Mouse (Mus musculus): Measurements from ENCODE around the gene Rpap2. TPM values are rescaled to one million over a fixed set of nuclear protein-coding genes. Genes with fewer than 3 reads are reported as not detected.

Rpap2 gene
- polyA plus RNA-seq (2014; fragmentation: Illumina TruSeq; extraction: RNeasy Lipid Tissue Mini Kit (QIAGEN cat#74804)) = 36.6 TPM

GRCm38 (mm10) chr5:107597301-107598077 is at the start of gene Rpap2, which contains the start of gene Glmn:
TSS of gene Rpap2 (plus strand) at chr5:107597373.
TSS of gene Glmn (minus strand) at chr5:107597888.

Other genes with a start within 250 kb of the Rpap2 start
- gene Ephx4, start 194.6 kb upstream of the Rpap2 start, polyA plus RNA-seq (2014; fragmentation: Illumina TruSeq; extraction: RNeasy Lipid Tissue Mini Kit (QIAGEN cat#74804)) = 4.2 TPM
- gene Lpcat2b, start 165.8 kb upstream of the Rpap2 start, polyA plus RNA-seq (2014; fragmentation: Illumina TruSeq; extraction: RNeasy Lipid Tissue Mini Kit (QIAGEN cat#74804)) = not detected
- gene Btbd8, start 159.4 kb upstream of the Rpap2 start, polyA plus RNA-seq (2014; fragmentation: Illumina TruSeq; extraction: RNeasy Lipid Tissue Mini Kit (QIAGEN cat#74804)) = 12.1 TPM
- gene Gm42669, start 89.8 kb upstream of the Rpap2 start, polyA plus RNA-seq (2014; fragmentation: Illumina TruSeq; extraction: RNeasy Lipid Tissue Mini Kit (QIAGEN cat#74804)) = not detected
- gene 1700028K03Rik, start 62.7 kb upstream of the Rpap2 start, polyA plus RNA-seq (2014; fragmentation: Illumina TruSeq; extraction: RNeasy Lipid Tissue Mini Kit (QIAGEN cat#74804)) = 1.3 TPM
- gene Glmn, start 515 bp downstream of the Rpap2 start, polyA plus RNA-seq (2014; fragmentation: Illumina TruSeq; extraction: RNeasy Lipid Tissue Mini Kit (QIAGEN cat#74804)) = 65.1 TPM
- gene Gfi1, start 128.7 kb downstream of the Rpap2 start, polyA plus RNA-seq (2014; fragmentation: Illumina TruSeq; extraction: RNeasy Lipid Tissue Mini Kit (QIAGEN cat#74804)) = 0.29 TPM
- 0.46 TPM for gene Ube2d2b, start 232.7 kb downstream of the Rpap2 start, polyA plus RNA-seq (2014; fragmentation: Illumina TruSeq; extraction: RNeasy Lipid Tissue Mini Kit (QIAGEN cat#74804))